Mouse (Mus musculus): Measurements from ENCODE around the gene Skint9.
"Not testable (repeated sequence)": the region's sequence is repeated elsewhere in the genome, so short reads cannot be mapped to it uniquely, and the experiment has no call there.

Gene Skint9

GRCm38 (mm10) chr4:112433885-112434284 is at the start of gene Skint9:
Gene Skint9 (minus strand): TSS chr4:112433985.
- no peak for DNase-seq (ENCODE audit: low read depth, low spot score)

GRCm38 (mm10) chr4:112432685-112433084 is 1.1 kb downstream of the Skint9 start:
- no peak for DNase-seq (ENCODE audit: low read depth, low spot score)

DNA sequence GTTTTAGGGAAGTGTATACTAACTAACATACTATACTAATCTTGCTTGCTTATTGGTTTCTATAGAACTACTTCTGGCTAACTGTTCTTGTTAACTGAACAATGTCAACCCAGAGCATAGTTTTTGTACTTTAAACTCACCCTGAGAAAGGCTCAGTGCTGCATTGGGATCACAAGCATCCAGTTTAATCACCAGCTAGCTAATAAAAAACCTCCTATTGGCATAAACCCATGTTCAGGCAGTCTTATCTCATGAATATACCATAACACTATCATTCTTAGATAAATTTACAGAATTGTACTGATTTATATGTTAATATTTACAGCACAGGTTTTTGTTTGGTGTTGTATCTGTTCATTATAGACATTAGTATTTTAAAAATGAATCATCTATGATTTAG is 1.6 kb downstream of the Skint9 start:
- no peak for DNase-seq (ENCODE audit: low read depth, low spot score)

GRCm38 (mm10) chr4:112349111-112349510 is 84.7 kb downstream of the Skint9 start:
- not testable (repeated sequence) for DNase-seq (ENCODE audit: low read depth, low spot score)
